Comparison of ENCODE assay signal across 8 mouse cellular contexts in the genomic region with DNA sequence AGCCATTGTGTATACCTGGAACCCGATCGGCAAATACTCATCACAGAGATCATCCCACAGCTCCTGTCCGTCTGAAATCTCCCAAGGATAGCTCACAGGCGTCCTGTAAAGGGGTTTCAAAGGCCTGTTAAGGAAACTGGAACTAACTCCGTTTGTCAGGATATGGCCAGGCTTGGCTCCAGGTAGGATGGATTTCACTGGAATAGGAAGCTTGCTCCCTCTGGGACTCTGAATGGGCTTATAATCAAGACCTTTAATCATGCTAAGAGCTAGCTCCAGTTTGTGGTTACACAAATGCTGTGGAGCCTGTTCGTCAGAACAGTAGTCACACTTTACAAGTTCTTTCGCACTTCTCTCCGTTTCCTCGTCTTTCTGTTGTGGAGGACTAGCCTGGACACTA.
A peak's percentile ranks its signal among the peaks of the same experiment; 100 is the strongest.
DNase-seq lines count a peak whose midpoint lies in the region; ATAC-seq lines count a peak whose summit lies in the region.

No protein-coding gene starts in this region.

- DNase-seq in forebrain, embryonic 11.5 days (ENCODE audit: low spot score): no peak
- peak; percentile 13 for DNase-seq in neural tube, embryonic 10.5 days (ENCODE audit: extremely low spot score, low spot score)
- no peak for DNase-seq in thymus, postnatal 4 days
- no peak for DNase-seq in left cerebral cortex, postnatal 36 days (ENCODE audit: low spot score in 2 of 2)
- no peak for DNase-seq in Muller cell, postnatal 12 days (ENCODE audit: inconsistent ontology term)

- ATAC-seq in megakaryocyte, adult 5-6 weeks (ENCODE audit: poor library complexity, severe bottlenecking): no peak
- ATAC-seq in forebrain, embryonic 11.5 days (replicated peaks; ENCODE audit: low FRiP score): no peak
- no peak for ATAC-seq in intestine, embryonic 16.5 days

- WGBS in forebrain, embryonic 11.5 days: 61% methylated on average over 9 of the region's 9 CpGs
- WGBS in intestine, embryonic 16.5 days: 38% methylated on average over 9 of the region's 9 CpGs

- no peaks in the 10 kb centered on the region for H3K9me3 ChIP-seq in megakaryocyte, embryonic 14.5 days
- no peaks in the 10 kb centered on the region for H3K9me3 ChIP-seq in forebrain, embryonic 11.5 days (ENCODE audit: control insufficient read depth, low read length)
- no peaks in the 10 kb centered on the region for H3K9me3 ChIP-seq in intestine, embryonic 16.5 days (ENCODE audit: control insufficient read depth, low read length)

- H3K27ac ChIP-seq in forebrain, embryonic 11.5 days (ENCODE audit: low read depth, low read length): no peak overlapping the region
- H3K27ac ChIP-seq in intestine, embryonic 16.5 days (ENCODE audit: low read length): no peak overlapping the region

- peaks cover 16% of the 10 kb centered on the region for H3K27me3 ChIP-seq in megakaryocyte, embryonic 14.5 days (replicated peaks)
- no peaks in the 10 kb centered on the region for H3K27me3 ChIP-seq in forebrain, embryonic 11.5 days (ENCODE audit: control insufficient read depth, insufficient read depth, low read length)
- no peaks in the 10 kb centered on the region for H3K27me3 ChIP-seq in intestine, embryonic 16.5 days (replicated peaks; ENCODE audit: control insufficient read depth, insufficient read depth, low read length)

- intact Hi-C loops in left cerebral cortex, postnatal 36 days (cut with DNase I): loop anchor here (5.0 kb wide), 3 partner anchors 84 to 121 kb away; a partner anchor contains a TSS

- H3K36me3 ChIP-seq in megakaryocyte, embryonic 14.5 days (replicated peaks; ENCODE audit: low read length): no peaks in the 10 kb centered on the region
- no peaks in the 10 kb centered on the region for H3K36me3 ChIP-seq in forebrain, embryonic 11.5 days (ENCODE audit: control insufficient read depth, insufficient read depth, low read length)
- no peaks in the 10 kb centered on the region for H3K36me3 ChIP-seq in intestine, embryonic 16.5 days (ENCODE audit: control insufficient read depth, insufficient read depth, low read length)

- H3K4me2 ChIP-seq in forebrain, embryonic 11.5 days (ENCODE audit: low read depth, low read length, severe bottlenecking): peak overlapping the region; percentile 83
- H3K4me2 ChIP-seq in intestine, embryonic 16.5 days (ENCODE audit: low read depth, low read length): peak overlapping the region; percentile 75

- H3K9ac ChIP-seq in forebrain, embryonic 11.5 days (ENCODE audit: low read length): peak overlapping the region; percentile 70; the same call in 1 of the 2 replicates
- H3K9ac ChIP-seq in intestine, embryonic 16.5 days (ENCODE audit: low read depth, low read length): peak overlapping the region; percentile 86

- H3K4me1 ChIP-seq in megakaryocyte, embryonic 14.5 days: peaks cover 22% of the 10 kb centered on the region
- peaks cover 5% of the 10 kb centered on the region; the same call in 1 of the 2 replicates for H3K4me1 ChIP-seq in forebrain, embryonic 11.5 days (replicated peaks; ENCODE audit: control insufficient read depth, insufficient read depth, low read length)
- peaks cover 18% of the 10 kb centered on the region; the same call in 1 of the 2 replicates for H3K4me1 ChIP-seq in intestine, embryonic 16.5 days (ENCODE audit: control insufficient read depth, insufficient read depth, low read length)

- peak overlapping the region; percentile 97 for H3K4me3 ChIP-seq in megakaryocyte, embryonic 14.5 days (replicated peaks)
- peak overlapping the region; percentile 71 for H3K4me3 ChIP-seq in forebrain, embryonic 11.5 days (ENCODE audit: low read depth, low read length)
- peak overlapping the region; percentile 88 for H3K4me3 ChIP-seq in intestine, embryonic 16.5 days (ENCODE audit: low read length)
